Mouse (Mus musculus): Measurements from ENCODE around the gene Zfp831. TPM values are rescaled to one million over a fixed set of nuclear protein-coding genes. Genes with fewer than 3 reads are reported as not detected.

The Zfp831 gene
- polyA plus RNA-seq, 1 experiment from 2014 or later, result not detected

GRCm38 (mm10) chr2:174675642-174676041 is 32.3 kb downstream of the Zfp831 start:
- ATAC-seq (peak; percentile 43; the same call in 1 of the 2 replicates), DNase-seq (ENCODE audit: low spot score) (peak; percentile 80)
- no peaks in the 10 kb centered on the region for H3K36me3 ChIP-seq (ENCODE audit: control insufficient read depth, insufficient read depth, low read length)
- H3K4me2 ChIP-seq (ENCODE audit: low read length), result no peak overlapping the region; the same call in 1 of the 2 replicates
- H3K9ac ChIP-seq (ENCODE audit: low read length), result no peak overlapping the region
- no peaks in the 10 kb centered on the region for H3K9me3 ChIP-seq (replicated peaks; ENCODE audit: control insufficient read depth, low read length)
- H3K27ac ChIP-seq (ENCODE audit: low read depth, low read length), result no peak overlapping the region
- H3K4me1 ChIP-seq (ENCODE audit: control insufficient read depth, insufficient read depth, low read length), result peaks cover 3% of the 10 kb centered on the region; the same call in 1 of the 2 replicates
- no peak overlapping the region for H3K4me3 ChIP-seq (ENCODE audit: low read depth, low read length)
- peaks cover 5% of the 10 kb centered on the region; the same call in 1 of the 2 replicates for H3K27me3 ChIP-seq (replicated peaks; ENCODE audit: control insufficient read depth, insufficient read depth, low read length)
- 13% methylated on average over 9 of the region's 9 CpGs for WGBS

GRCm38 (mm10) chr2:174701351-174701750 is 58.0 kb downstream of the Zfp831 start:
- Histone ChIP-seq H3K36me3 (ENCODE audit: control insufficient read depth, insufficient read depth, low read length) (no peaks in the 10 kb centered on the region), H3K27ac (ENCODE audit: low read depth, low read length) (no peak overlapping the region), H3K4me3 (ENCODE audit: low read depth, low read length) (no peak overlapping the region), H3K9ac (ENCODE audit: low read length) (no peak overlapping the region), H3K9me3 (replicated peaks; ENCODE audit: control insufficient read depth, low read length) (no peaks in the 10 kb centered on the region), H3K4me1 (ENCODE audit: control insufficient read depth, insufficient read depth, low read length) (0 out of 2 replicates have a peak, but pooled peaks cover 3% of the 10 kb centered on the region), H3K4me2 (ENCODE audit: low read length) (no peak overlapping the region), H3K27me3 (replicated peaks; ENCODE audit: control insufficient read depth, insufficient read depth, low read length) (no peaks in the 10 kb centered on the region)
- peak; percentile 29 for DNase-seq (ENCODE audit: low spot score)
- no peak for ATAC-seq
- 27% methylated on average over 8 of the region's 8 CpGs for WGBS

- no peak overlapping the region for H3K4me3 ChIP-seq (ENCODE audit: low read depth, low read length)
- no peak overlapping the region for H3K9ac ChIP-seq (ENCODE audit: low read length)
- 91% methylated on average over 16 of the region's 16 CpGs for WGBS
- ATAC-seq (no peak), DNase-seq (ENCODE audit: low spot score) (no peak)
- no peak overlapping the region for H3K4me2 ChIP-seq (ENCODE audit: low read length)
- no peak overlapping the region for H3K27ac ChIP-seq (ENCODE audit: low read depth, low read length)
- H3K27me3 ChIP-seq (replicated peaks; ENCODE audit: control insufficient read depth, insufficient read depth, low read length), result no peaks in the 10 kb centered on the region
- no peaks in the 10 kb centered on the region for H3K9me3 ChIP-seq (replicated peaks; ENCODE audit: control insufficient read depth, low read length)
- H3K4me1 ChIP-seq (ENCODE audit: control insufficient read depth, insufficient read depth, low read length), result no peaks in the 10 kb centered on the region
- no peaks in the 10 kb centered on the region for H3K36me3 ChIP-seq (ENCODE audit: control insufficient read depth, insufficient read depth, low read length)
Measured at GRCm38 (mm10) chr2:174707101-174707500, 63.8 kb downstream of the Zfp831 start.

- Histone ChIP-seq H3K4me3 (ENCODE audit: low read depth, low read length) (no peak overlapping the region), H3K27ac (ENCODE audit: low read depth, low read length) (no peak overlapping the region), H3K9ac (ENCODE audit: low read length) (no peak overlapping the region), H3K9me3 (replicated peaks; ENCODE audit: control insufficient read depth, low read length) (no peaks in the 10 kb centered on the region), H3K4me2 (ENCODE audit: low read length) (no peak overlapping the region), H3K27me3 (replicated peaks; ENCODE audit: control insufficient read depth, insufficient read depth, low read length) (no peaks in the 10 kb centered on the region), H3K4me1 (ENCODE audit: control insufficient read depth, insufficient read depth, low read length) (no peaks in the 10 kb centered on the region), H3K36me3 (ENCODE audit: control insufficient read depth, insufficient read depth, low read length) (no peaks in the 10 kb centered on the region)
- no peak for DNase-seq (ENCODE audit: low spot score)
- 75% methylated on average over 4 of the region's 4 CpGs for WGBS
- ATAC-seq, result no peak
Measured at GRCm38 (mm10) chr2:174708587-174708986, 65.3 kb downstream of the Zfp831 start.

GRCm38 (mm10) chr2:174710185-174710584 is 66.9 kb downstream of the Zfp831 start:
- no peaks in the 10 kb centered on the region for H3K36me3 ChIP-seq (ENCODE audit: control insufficient read depth, insufficient read depth, low read length)
- WGBS, result 76% methylated on average over 3 of the region's 3 CpGs
- H3K9ac ChIP-seq (ENCODE audit: low read length), result no peak overlapping the region
- no peak overlapping the region for H3K4me2 ChIP-seq (ENCODE audit: low read length)
- H3K27me3 ChIP-seq (replicated peaks; ENCODE audit: control insufficient read depth, insufficient read depth, low read length), result no peaks in the 10 kb centered on the region
- H3K9me3 ChIP-seq (replicated peaks; ENCODE audit: control insufficient read depth, low read length), result no peaks in the 10 kb centered on the region
- H3K4me3 ChIP-seq (ENCODE audit: low read depth, low read length), result no peak overlapping the region
- DNase-seq (ENCODE audit: low spot score), result no peak
- H3K27ac ChIP-seq (ENCODE audit: low read depth, low read length), result no peak overlapping the region
- ATAC-seq, result no peak
- H3K4me1 ChIP-seq (ENCODE audit: control insufficient read depth, insufficient read depth, low read length), result no peaks in the 10 kb centered on the region

- no peak overlapping the region for H3K4me3 ChIP-seq (ENCODE audit: low read depth, low read length)
- ATAC-seq (no peak), DNase-seq (ENCODE audit: low spot score) (no peak)
- H3K9me3 ChIP-seq (replicated peaks; ENCODE audit: control insufficient read depth, low read length), result no peaks in the 10 kb centered on the region
- no peaks in the 10 kb centered on the region for H3K36me3 ChIP-seq (ENCODE audit: control insufficient read depth, insufficient read depth, low read length)
- H3K4me2 ChIP-seq (ENCODE audit: low read length), result no peak overlapping the region
- H3K27me3 ChIP-seq (replicated peaks; ENCODE audit: control insufficient read depth, insufficient read depth, low read length), result no peaks in the 10 kb centered on the region
- WGBS, result 94% methylated on average over 1 of the region's 1 CpGs
- H3K4me1 ChIP-seq (ENCODE audit: control insufficient read depth, insufficient read depth, low read length), result no peaks in the 10 kb centered on the region
- H3K27ac ChIP-seq (ENCODE audit: low read depth, low read length), result no peak overlapping the region
- no peak overlapping the region for H3K9ac ChIP-seq (ENCODE audit: low read length)
Measured at GRCm38 (mm10) chr2:174712043-174712442, 68.7 kb downstream of the Zfp831 start.

GRCm38 (mm10) chr2:174715938-174716337 is 72.6 kb downstream of the Zfp831 start:
- H3K4me2 ChIP-seq (ENCODE audit: low read length), result no peak overlapping the region
- no peak overlapping the region for H3K4me3 ChIP-seq (ENCODE audit: low read depth, low read length)
- no peak overlapping the region for H3K9ac ChIP-seq (ENCODE audit: low read length)
- no peaks in the 10 kb centered on the region for H3K4me1 ChIP-seq (ENCODE audit: control insufficient read depth, insufficient read depth, low read length)
- H3K27ac ChIP-seq (ENCODE audit: low read depth, low read length), result no peak overlapping the region
- ATAC-seq (no peak), DNase-seq (ENCODE audit: low spot score) (no peak)
- H3K9me3 ChIP-seq (replicated peaks; ENCODE audit: control insufficient read depth, low read length), result no peaks in the 10 kb centered on the region
- H3K36me3 ChIP-seq (ENCODE audit: control insufficient read depth, insufficient read depth, low read length), result no peaks in the 10 kb centered on the region
- H3K27me3 ChIP-seq (replicated peaks; ENCODE audit: control insufficient read depth, insufficient read depth, low read length), result no peaks in the 10 kb centered on the region

- Histone ChIP-seq H3K4me3 (ENCODE audit: low read depth, low read length) (no peak overlapping the region), H3K4me1 (ENCODE audit: control insufficient read depth, insufficient read depth, low read length) (no peaks in the 10 kb centered on the region), H3K36me3 (ENCODE audit: control insufficient read depth, insufficient read depth, low read length) (no peaks in the 10 kb centered on the region), H3K27ac (ENCODE audit: low read depth, low read length) (no peak overlapping the region), H3K9me3 (replicated peaks; ENCODE audit: control insufficient read depth, low read length) (no peaks in the 10 kb centered on the region), H3K9ac (ENCODE audit: low read length) (no peak overlapping the region), H3K4me2 (ENCODE audit: low read length) (no peak overlapping the region), H3K27me3 (replicated peaks; ENCODE audit: control insufficient read depth, insufficient read depth, low read length) (no peaks in the 10 kb centered on the region)
- ATAC-seq (no peak), DNase-seq (ENCODE audit: low spot score) (no peak)
- WGBS, result 87% methylated on average over 4 of the region's 4 CpGs
Measured at GRCm38 (mm10) chr2:174717857-174718256, 74.5 kb downstream of the Zfp831 start.

- no peak overlapping the region for H3K4me2 ChIP-seq (ENCODE audit: low read length)
- no peak overlapping the region for H3K9ac ChIP-seq (ENCODE audit: low read length)
- peaks cover 4% of the 10 kb centered on the region; the same call in 1 of the 2 replicates for H3K4me1 ChIP-seq (ENCODE audit: control insufficient read depth, insufficient read depth, low read length)
- ATAC-seq (no peak), DNase-seq (ENCODE audit: low spot score) (no peak)
- no peak overlapping the region for H3K4me3 ChIP-seq (ENCODE audit: low read depth, low read length)
- no peaks in the 10 kb centered on the region for H3K36me3 ChIP-seq (ENCODE audit: control insufficient read depth, insufficient read depth, low read length)
- WGBS, result 55% methylated on average over 10 of the region's 10 CpGs
- no peaks in the 10 kb centered on the region for H3K27me3 ChIP-seq (replicated peaks; ENCODE audit: control insufficient read depth, insufficient read depth, low read length)
- H3K9me3 ChIP-seq (replicated peaks; ENCODE audit: control insufficient read depth, low read length), result no peaks in the 10 kb centered on the region
- H3K27ac ChIP-seq (ENCODE audit: low read depth, low read length), result no peak overlapping the region
Measured at GRCm38 (mm10) chr2:174727114-174727823, 83.9 kb downstream of the Zfp831 start.

Measured in forebrain, embryonic 14.5 days (tissue).